Mouse (Mus musculus) retina, adult 2 months (tissue): ENCODE measurements at regions not wholly inside any gene's neighbourhood (a gene's known extent, or its start where the extent isn't known, plus 50 kb on each side); places are given as distances from the start of the nearest gene placed in this dataset.

Experiments
- DNase-seq: peaks from one replicate; pipeline ENCODE4 v3.0.0-alpha.2; 2012; ENCODE audit warnings: low read depth, low spot score

- no peak for DNase-seq
Observed at GRCm38 (mm10) chr4:150725443-150726135, 73.6 kb upstream of the Slc45a1 start.

- DNase-seq: no peak
Observed at GRCm38 (mm10) chr4:150724823-150725222, 72.8 kb upstream of the Slc45a1 start.

- no peak for DNase-seq
Observed at GRCm38 (mm10) chr4:150721619-150722283, 69.8 kb upstream of the Slc45a1 start.

GRCm38 (mm10) chr4:150717866-150718265, 65.9 kb upstream of the Slc45a1 start:
- DNase-seq: no peak

- DNase-seq: no peak
Observed at GRCm38 (mm10) chr4:150715051-150715450, 63.1 kb upstream of the Slc45a1 start.

GRCm38 (mm10) chr4:150713291-150713690, 61.3 kb upstream of the Slc45a1 start:
- no peak for DNase-seq

- DNase-seq: no peak
Observed at GRCm38 (mm10) chr4:150712856-150713255, 60.9 kb upstream of the Slc45a1 start.

GRCm38 (mm10) chr4:150711646-150712045, 59.7 kb upstream of the Slc45a1 start:
- DNase-seq: no peak

GRCm38 (mm10) chr4:150709391-150710130, 57.6 kb upstream of the Slc45a1 start:
- no peak for DNase-seq

GRCm38 (mm10) chr4:150708572-150708984, 56.6 kb upstream of the Slc45a1 start:
- no peak for DNase-seq

GRCm38 (mm10) chr4:150707725-150708571, 56.0 kb upstream of the Slc45a1 start:
- DNase-seq: no peak

- DNase-seq: no peak
Observed at GRCm38 (mm10) chr4:150706793-150707724, 55.1 kb upstream of the Slc45a1 start.

GRCm38 (mm10) chr4:150706291-150706690, 54.3 kb upstream of the Slc45a1 start:
- no peak for DNase-seq

GRCm38 (mm10) chr4:150703266-150703665, 51.3 kb upstream of the Slc45a1 start:
- DNase-seq: no peak
